In genomic region chr7:111736365-111736764, GRCm38 (mm10) we compare ENCODE assay signal across 19 mouse cellular contexts. TPM values are rescaled to one million over a fixed set of nuclear protein-coding genes. Genes with fewer than 3 reads are reported as not detected.
DNase-seq lines count a peak whose midpoint lies in the region; ATAC-seq and TF ChIP-seq lines count a peak whose summit lies in the region.
"Had no signal": no experiment of that assay in that cellular context is flagged by ENCODE, and none has a peak within 500 bp of the region (broad histone marks: within the 10 kb centered on the region; RNA-seq: fewer than 3 reads in every experiment).

No protein-coding gene starts in this region.

- no peak for TF ChIP-seq EP300 in liver, postnatal 0 days (IDR thresholded peaks at IDR 0.05; ENCODE audit: low read depth)

- 52% methylated on average over 3 of the region's 3 CpGs for WGBS in hindbrain, embryonic 16.5 days
- WGBS in hindbrain, embryonic 12.5 days = 74% methylated on average over 3 of the region's 3 CpGs
- WGBS in liver, adult 2 months = 67% methylated on average over 3 of the region's 3 CpGs
- WGBS in liver, postnatal 0 days (ENCODE audit: insufficient replicate concordance) = 39% methylated on average over 3 of the region's 3 CpGs

- DNase-seq in liver, adult 2 months (ENCODE audit: extremely low read depth, low read depth, low spot score) = no peak
- no peak for DNase-seq in liver, postnatal 0 days
- peak; percentile 66 for DNase-seq in brain, adult 2 months (ENCODE audit: low read depth, low spot score)
- peak; percentile 33 for DNase-seq in cerebellum, adult 9-10 months
- DNase-seq in neural tube, embryonic 10.5 days (ENCODE audit: extremely low spot score, low spot score) = no peak
- DNase-seq in kidney, postnatal 36 days = no peak
- DNase-seq: gastrocnemius, postnatal 25 days; kidney, adult 8-10 months; liver; thymus, postnatal 14 days had no signal

- no peak overlapping the region for H3K27ac ChIP-seq in hindbrain, embryonic 16.5 days (ENCODE audit: low read depth, low read length)
- H3K27ac ChIP-seq in hindbrain, embryonic 12.5 days = no peak overlapping the region
- 0 out of 2 replicates have a peak overlapping the region, but pooled peaks have one; percentile 17 for H3K27ac ChIP-seq in liver, adult 2 months (replicated peaks; ENCODE audit: insufficient read depth, low read depth, low read length)
- H3K27ac ChIP-seq in liver, postnatal 0 days (ENCODE audit: low read depth) = no peak overlapping the region
- H3K27ac ChIP-seq: embryonic facial prominence, embryonic 15.5 days; heart, embryonic 13.5 days; hindbrain, embryonic 15.5 days; midbrain, embryonic 12.5 days; stomach, embryonic 15.5 days had no signal

- H3K27me3 ChIP-seq in hindbrain, embryonic 16.5 days (replicated peaks; ENCODE audit: control insufficient read depth, insufficient read depth, low read length) = no peaks in the 10 kb centered on the region
- no peaks in the 10 kb centered on the region for H3K27me3 ChIP-seq in hindbrain, embryonic 12.5 days
- no peaks in the 10 kb centered on the region for H3K27me3 ChIP-seq in liver, adult 2 months (ENCODE audit: control insufficient read depth, insufficient read depth, low read length)
- H3K27me3 ChIP-seq in liver, postnatal 0 days (ENCODE audit: insufficient read depth, low read length) = no peaks in the 10 kb centered on the region
- H3K27me3 ChIP-seq: embryonic facial prominence, embryonic 15.5 days; heart, embryonic 13.5 days; hindbrain, embryonic 15.5 days; midbrain, embryonic 12.5 days; stomach, embryonic 15.5 days had no signal

- no peaks in the 10 kb centered on the region for H3K36me3 ChIP-seq in hindbrain, embryonic 16.5 days (ENCODE audit: control insufficient read depth, insufficient read depth, low read length)
- no peaks in the 10 kb centered on the region for H3K36me3 ChIP-seq in hindbrain, embryonic 12.5 days
- H3K36me3 ChIP-seq in liver, adult 2 months (ENCODE audit: control insufficient read depth, insufficient read depth, low read length) = no peaks in the 10 kb centered on the region
- H3K36me3 ChIP-seq in liver, postnatal 0 days (replicated peaks; ENCODE audit: insufficient read depth, low read length) = no peaks in the 10 kb centered on the region
- H3K36me3 ChIP-seq: embryonic facial prominence, embryonic 15.5 days; heart, embryonic 13.5 days; hindbrain, embryonic 15.5 days; midbrain, embryonic 12.5 days; stomach, embryonic 15.5 days had no signal

- H3K9ac ChIP-seq in hindbrain, embryonic 16.5 days (ENCODE audit: low read depth, low read length) = no peak overlapping the region
- H3K9ac ChIP-seq in hindbrain, embryonic 12.5 days = no peak overlapping the region
- no peak overlapping the region for H3K9ac ChIP-seq in liver, adult 2 months (ENCODE audit: low read depth, low read length)
- no peak overlapping the region for H3K9ac ChIP-seq in liver, postnatal 0 days (replicated peaks)
- H3K9ac ChIP-seq: embryonic facial prominence, embryonic 15.5 days; heart, embryonic 13.5 days; hindbrain, embryonic 15.5 days; midbrain, embryonic 12.5 days; stomach, embryonic 15.5 days had no signal

- 0 out of 2 replicates have a peak, but pooled peaks have one; percentile 49 for ATAC-seq in hindbrain, embryonic 16.5 days
- no peak for ATAC-seq in hindbrain, embryonic 12.5 days (ENCODE audit: low FRiP score)
- ATAC-seq in liver, postnatal 0 days = no peak
- ATAC-seq: CD4-positive, CD25-positive, alpha-beta regulatory T cell, adult 4 months; forebrain, embryonic 14.5 days had no signal

- no peaks in the 10 kb centered on the region for H3K9me3 ChIP-seq in hindbrain, embryonic 16.5 days (ENCODE audit: control insufficient read depth, low read length)
- no peaks in the 10 kb centered on the region for H3K9me3 ChIP-seq in hindbrain, embryonic 12.5 days (replicated peaks)
- no peaks in the 10 kb centered on the region for H3K9me3 ChIP-seq in liver, postnatal 0 days (ENCODE audit: low read length)
- H3K9me3 ChIP-seq: embryonic facial prominence, embryonic 15.5 days; heart, embryonic 13.5 days; hindbrain, embryonic 15.5 days; midbrain, embryonic 12.5 days; stomach, embryonic 15.5 days had no signal

- TF ChIP-seq CTCF in liver, adult 2 months (IDR thresholded peaks at IDR 0.05; ENCODE audit: low read depth, low read length) = no peak
- no peak for TF ChIP-seq CTCF in liver, postnatal 0 days (IDR thresholded peaks at IDR 0.05; ENCODE audit: low read depth)

- H3K4me2 ChIP-seq in hindbrain, embryonic 16.5 days (ENCODE audit: low read length) = no peak overlapping the region
- H3K4me2 ChIP-seq in hindbrain, embryonic 12.5 days (replicated peaks) = no peak overlapping the region
- H3K4me2 ChIP-seq in liver, postnatal 0 days (ENCODE audit: low read depth, low read length) = no peak overlapping the region
- H3K4me2 ChIP-seq: embryonic facial prominence, embryonic 15.5 days; heart, embryonic 13.5 days; hindbrain, embryonic 15.5 days; midbrain, embryonic 12.5 days; stomach, embryonic 15.5 days had no signal

- H3K79me2 ChIP-seq in liver, adult 2 months (ENCODE audit: control insufficient read depth, insufficient read depth, low read length) = no peaks in the 10 kb centered on the region

- TF ChIP-seq POLR2A in liver, adult 2 months (IDR thresholded peaks at IDR 0.05; ENCODE audit: extremely low read depth, insufficient read depth, low read length) = no peak

- peaks cover 12% of the 10 kb centered on the region; the same call in 1 of the 2 replicates for H3K4me1 ChIP-seq in hindbrain, embryonic 16.5 days (ENCODE audit: control insufficient read depth, insufficient read depth, low read depth, low read length)
- peaks cover 24% of the 10 kb centered on the region for H3K4me1 ChIP-seq in hindbrain, embryonic 12.5 days
- no peaks in the 10 kb centered on the region for H3K4me1 ChIP-seq in liver, adult 2 months (ENCODE audit: control insufficient read depth, insufficient read depth, low read length)
- H3K4me1 ChIP-seq in liver, postnatal 0 days (ENCODE audit: insufficient read depth) = peaks cover 3% of the 10 kb centered on the region; the same call in 1 of the 2 replicates

- no peak overlapping the region for H3K4me3 ChIP-seq in hindbrain, embryonic 16.5 days (ENCODE audit: low read length)
- no peak overlapping the region for H3K4me3 ChIP-seq in hindbrain, embryonic 12.5 days
- H3K4me3 ChIP-seq in liver, adult 2 months (ENCODE audit: insufficient read depth, low read depth, low read length) = no peak overlapping the region
- H3K4me3 ChIP-seq in liver, postnatal 0 days (ENCODE audit: low read depth, low read length) = no peak overlapping the region
- H3K4me3 ChIP-seq: embryonic facial prominence, embryonic 15.5 days; heart, embryonic 13.5 days; hindbrain, embryonic 15.5 days; midbrain, embryonic 12.5 days; stomach, embryonic 15.5 days had no signal

RNA-seq across cellular contexts. Expression of gene Galnt18, which starts 43.4 kb away (rescaled TPM):
- 18.6 and 20.9 TPM in 2 replicates for polyA plus RNA-seq in hindbrain, embryonic 16.5 days (2015; fragmentation: Nextera tagmentation; extraction: Ambion mirVana)
- 7.5 and 8.0 TPM in 2 replicates for polyA plus RNA-seq in hindbrain, embryonic 12.5 days (2016; fragmentation: Nextera tagmentation; extraction: Ambion mirVana)
- 1.4 and 1.9 TPM in 2 replicates for total RNA-seq in liver, adult 2 months (2014; rRNA removed)
- 1.0 and 1.3 TPM in 2 replicates for polyA plus RNA-seq in liver, adult 2 months (2012; rRNA removed)
- polyA plus RNA-seq in liver, postnatal 0 days (2015; fragmentation: Nextera tagmentation; extraction: Ambion mirVana) = 1.7 and 1.9 TPM in 2 replicates
- polyA plus RNA-seq: CD4-positive, CD25-positive, alpha-beta regulatory T cell, adult 4 months had no signal

Comparison
In these comparisons a context has a peak if more than half of its experiments do, and no peak if none do; other contexts are left out.
1. DNase-seq: peak in brain, adult 2 months (single experiment) and cerebellum, adult 9-10 months (single experiment); none in liver, adult 2 months (single experiment), liver, postnatal 0 days (single experiment), neural tube, embryonic 10.5 days (single experiment) and kidney, postnatal 36 days (0 of 2).